Mouse (Mus musculus) lung, embryonic 16.5 days (tissue): ENCODE measurements around the gene Eefsec. TPM values are rescaled to one million over a fixed set of nuclear protein-coding genes. Genes with fewer than 3 reads are reported as not detected.

Experiments
- ATAC-seq: fragments of 200-750 bp; cut with Nextera tagmentation; 2 replicates; pipeline ENCODE4 v1.8.0; 2017; ENCODE audit warnings: low read depth, mild to moderate bottlenecking, moderate library complexity
- H3K27ac ChIP-seq: fragments of 300-500 bp; sonication (generic); 2 replicates; pipeline ENCODE4 v1.5.1; 2014; ENCODE audit warnings: mild to moderate bottlenecking, control low read depth, low read length
- H3K27me3 ChIP-seq: fragments of 300-500 bp; sonication (generic); 2 replicates; pipeline ENCODE4 v1.6.1; 2014; ENCODE audit warnings: low read depth, low read length, mixed read lengths; ENCODE audit not compliant: control insufficient read depth, insufficient read depth
- H3K36me3 ChIP-seq: fragments of 300-500 bp; sonication (generic); 2 replicates; pipeline ENCODE4 v1.6.1; 2014; ENCODE audit warnings: low read length; ENCODE audit not compliant: control insufficient read depth, insufficient read depth
- H3K4me1 ChIP-seq: fragments of 300-500 bp; sonication (generic); replicated peaks from 2 replicates; pipeline ENCODE4 v1.6.1; 2014; ENCODE audit warnings: low read length, mixed read lengths; ENCODE audit not compliant: control insufficient read depth, insufficient read depth
- H3K4me2 ChIP-seq: fragments of 300-500 bp; sonication (generic); 2 replicates; pipeline ENCODE4 v1.6.1; 2014; ENCODE audit warnings: low read depth, low read length, control low read depth
- H3K4me3 ChIP-seq: fragments of 300-500 bp; sonication (generic); 2 replicates; pipeline ENCODE4 v1.5.1; 2014; ENCODE audit warnings: mild to moderate bottlenecking, low read length, control low read depth
- H3K9ac ChIP-seq: fragments of 300-500 bp; sonication (generic); 2 replicates; pipeline ENCODE4 v1.6.1; 2014; ENCODE audit warnings: low read length, control low read depth
- H3K9me3 ChIP-seq: fragments of 300-500 bp; sonication (generic); 2 replicates; pipeline ENCODE4 v1.6.1; 2016; ENCODE audit warnings: low read length; ENCODE audit not compliant: control insufficient read depth
- WGBS: fragments of 180-500 bp; shearing (Covaris S2); extraction: QIAGEN DNeasy Blood & Tissue Kit; methylation state at CpG from one replicate; pipeline ENCODE4 v1.1.7; 2014; 5-methylcytosine and 5-hydroxymethylcytosine counted together
- polyA plus RNA-seq: library from polyadenylated mRNA; unstranded; fragments of >200 nt; fragmentation: Nextera tagmentation; extraction: Ambion mirVana; gene quantifications from 2 replicates; pipeline ENCODE4 v1.2.1, GENCODE M21; 2015

The Eefsec gene
- polyA plus RNA-seq, 1 experiment from 2014 or later: 38.9 TPM

- Histone ChIP-seq H3K27ac (no peak overlapping the region), H3K27me3 (no peaks in the 10 kb centered on the region), H3K4me2 (no peak overlapping the region), H3K4me1 (no peaks in the 10 kb centered on the region), H3K36me3 (no peaks in the 10 kb centered on the region), H3K4me3 (no peak overlapping the region), H3K9ac (no peak overlapping the region), H3K9me3 (no peaks in the 10 kb centered on the region)
- 27% methylated on average over 5 of the region's 5 CpGs for WGBS
- peak; percentile 9; the same call in 1 of the 2 replicates for ATAC-seq
These were observed 219.8 kb downstream of the Eefsec start for GRCm38 (mm10) chr6:88226570-88226994.

- Histone ChIP-seq H3K4me1 (no peaks in the 10 kb centered on the region), H3K27ac (no peak within 1 kb of the TSS), H3K27me3 (no peaks in the 10 kb centered on the region), H3K36me3 (no peaks in the 10 kb centered on the region), H3K9me3 (peaks cover 3% of the 10 kb centered on the region; the same call in 1 of the 2 replicates), H3K4me2 (no peak within 1 kb of the TSS), H3K4me3 (no peak within 1 kb of the TSS), H3K9ac (no peak within 1 kb of the TSS)
- ATAC-seq: no peak
- 31% methylated on average over 10 of the region's 10 CpGs for WGBS
These were observed 224.4 kb downstream of the Eefsec start, which contains the start of gene Dnajb8 for GRCm38 (mm10) chr6:88221968-88222367. TSS of gene Dnajb8 (plus strand) at chr6:88222268.

DNA sequence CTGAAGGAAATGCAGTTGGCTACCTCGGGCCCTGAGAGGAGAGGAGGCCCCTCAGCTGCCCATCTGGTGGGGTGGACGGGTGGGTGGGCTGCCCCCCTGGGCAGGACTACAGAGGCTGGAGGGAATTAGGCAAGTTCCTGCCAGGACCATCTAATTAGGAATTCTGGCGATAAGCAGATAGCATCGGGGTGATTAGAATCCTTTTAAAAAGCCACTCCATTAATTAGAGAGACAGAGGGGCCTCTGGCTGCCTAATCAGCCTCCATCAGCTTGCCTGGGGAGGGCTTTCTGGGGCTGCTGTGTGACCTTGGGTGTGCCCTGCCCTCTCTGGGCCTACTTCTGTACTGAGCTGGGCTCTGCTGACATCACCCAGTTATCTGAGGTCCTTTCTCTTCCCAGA is 227.2 kb downstream of the Eefsec start:
- Histone ChIP-seq H3K27ac (no peak overlapping the region), H3K4me1 (no peaks in the 10 kb centered on the region), H3K4me2 (no peak overlapping the region), H3K9me3 (peaks cover 3% of the 10 kb centered on the region; the same call in 1 of the 2 replicates), H3K27me3 (no peaks in the 10 kb centered on the region), H3K36me3 (no peaks in the 10 kb centered on the region), H3K9ac (no peak overlapping the region), H3K4me3 (no peak overlapping the region)
- 15% methylated on average over 4 of the region's 4 CpGs for WGBS
- no peak for ATAC-seq

- ATAC-seq: no peak
- no peaks in the 10 kb centered on the region for H3K27me3 ChIP-seq
- peaks cover 3% of the 10 kb centered on the region; the same call in 1 of the 2 replicates for H3K9me3 ChIP-seq
These were observed 230.1 kb downstream of the Eefsec start for GRCm38 (mm10) chr6:88216199-88216598.

GRCm38 (mm10) chr6:88215797-88216196 is 230.5 kb downstream of the Eefsec start:
- H3K4me1 ChIP-seq: no peaks in the 10 kb centered on the region
- no peak overlapping the region for H3K4me3 ChIP-seq
- no peaks in the 10 kb centered on the region for H3K27me3 ChIP-seq
- H3K36me3 ChIP-seq: no peaks in the 10 kb centered on the region
- WGBS: 58% methylated on average over 6 of the region's 6 CpGs
- no peak overlapping the region for H3K9ac ChIP-seq
- no peak overlapping the region for H3K27ac ChIP-seq
- ATAC-seq: no peak
- H3K4me2 ChIP-seq: no peak overlapping the region
- H3K9me3 ChIP-seq: peaks cover 3% of the 10 kb centered on the region; the same call in 1 of the 2 replicates

More at GRCm38 (mm10) chr6:88216199-88216598, 230.1 kb downstream of the Eefsec start:
- Histone ChIP-seq H3K4me1 (no peaks in the 10 kb centered on the region), H3K36me3 (no peaks in the 10 kb centered on the region), H3K4me3 (no peak overlapping the region), H3K9ac (no peak overlapping the region), H3K27ac (no peak overlapping the region), H3K4me2 (no peak overlapping the region)
- 68% methylated on average over 4 of the region's 4 CpGs for WGBS

DNA sequence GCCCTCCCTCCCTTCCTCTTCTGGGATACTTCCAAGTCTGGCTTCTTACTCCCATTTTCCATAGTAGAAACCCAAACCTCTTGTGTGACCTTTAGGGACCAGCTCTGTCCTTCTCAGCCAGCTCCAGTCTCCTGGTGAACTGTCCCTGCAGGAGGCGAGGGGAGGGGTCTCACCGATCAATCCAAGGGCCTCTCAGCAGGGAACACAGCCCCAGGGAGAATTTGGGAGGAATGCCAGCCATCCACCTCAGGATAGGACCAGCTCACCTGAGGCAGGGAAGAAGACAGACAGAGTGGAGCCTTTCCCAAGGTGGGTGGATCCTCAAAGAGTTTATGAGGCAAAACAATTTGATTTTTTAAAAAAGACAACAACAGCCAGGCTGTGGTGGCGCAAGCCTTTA is 236.2 kb downstream of the Eefsec start:
- WGBS: 66% methylated on average over 3 of the region's 3 CpGs
- Histone ChIP-seq H3K27ac (no peak overlapping the region), H3K27me3 (peaks cover 15% of the 10 kb centered on the region), H3K36me3 (no peaks in the 10 kb centered on the region), H3K4me1 (no peaks in the 10 kb centered on the region; the same call in 1 of the 2 replicates), H3K4me3 (no peak overlapping the region), H3K9me3 (no peaks in the 10 kb centered on the region), H3K9ac (no peak overlapping the region), H3K4me2 (no peak overlapping the region)
- ATAC-seq: no peak

GRCm38 (mm10) chr6:88209453-88209852 is 236.9 kb downstream of the Eefsec start:
- H3K27ac ChIP-seq: no peak overlapping the region
- no peak overlapping the region for H3K4me2 ChIP-seq
- H3K4me1 ChIP-seq: no peaks in the 10 kb centered on the region; the same call in 1 of the 2 replicates
- no peak for ATAC-seq
- no peaks in the 10 kb centered on the region for H3K9me3 ChIP-seq
- 60% methylated on average over 5 of the region's 5 CpGs for WGBS
- no peak overlapping the region for H3K4me3 ChIP-seq
- no peak overlapping the region for H3K9ac ChIP-seq
- peaks cover 22% of the 10 kb centered on the region for H3K27me3 ChIP-seq
- no peaks in the 10 kb centered on the region for H3K36me3 ChIP-seq

DNA sequence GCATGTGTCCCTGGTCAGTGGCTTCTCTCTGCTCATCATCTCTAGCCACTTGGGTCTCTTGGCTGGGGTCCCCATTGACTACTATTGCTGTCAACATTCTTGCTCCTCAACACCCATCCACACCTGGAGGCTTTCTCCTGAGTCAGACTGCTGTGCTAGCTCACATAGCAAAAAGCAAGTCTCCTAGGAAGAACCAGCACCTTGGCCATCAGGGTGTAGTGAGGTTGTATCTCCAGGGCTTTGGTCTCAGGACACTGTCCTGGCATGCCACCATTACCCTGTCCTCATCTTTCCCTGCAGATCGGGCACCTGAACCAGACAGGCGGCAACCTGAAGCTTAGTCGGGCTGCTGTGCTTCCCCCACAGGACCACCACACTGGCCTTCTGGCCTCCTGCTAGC is 238.0 kb downstream of the Eefsec start:
- Histone ChIP-seq H3K4me2 (no peak overlapping the region), H3K9ac (no peak overlapping the region), H3K36me3 (no peaks in the 10 kb centered on the region), H3K9me3 (no peaks in the 10 kb centered on the region), H3K27ac (no peak overlapping the region), H3K4me3 (no peak overlapping the region), H3K4me1 (no peaks in the 10 kb centered on the region; the same call in 1 of the 2 replicates), H3K27me3 (peaks cover 33% of the 10 kb centered on the region)
- no peak for ATAC-seq
- 89% methylated on average over 3 of the region's 3 CpGs for WGBS

- H3K36me3 ChIP-seq: no peaks in the 10 kb centered on the region
These were observed 238.8 kb downstream of the Eefsec start for GRCm38 (mm10) chr6:88207403-88208033.

More at GRCm38 (mm10) chr6:88207403-88208033, 238.8 kb downstream of the Eefsec start:
- H3K9me3 ChIP-seq: no peaks in the 10 kb centered on the region
- H3K27me3 ChIP-seq: peaks cover 37% of the 10 kb centered on the region
- no peak overlapping the region for H3K9ac ChIP-seq
- H3K4me2 ChIP-seq: no peak overlapping the region
- H3K4me3 ChIP-seq: no peak overlapping the region
- ATAC-seq: no peak
- H3K4me1 ChIP-seq: no peaks in the 10 kb centered on the region; the same call in 1 of the 2 replicates
- H3K27ac ChIP-seq: no peak overlapping the region
- WGBS: 85% methylated on average over 10 of the region's 10 CpGs
